Mouse (Mus musculus) CH12.LX (cell line): ENCODE data around the gene Thrap3.

Experiments used
- CHD1 ChIP-seq: IDR thresholded peaks from 2 replicates; pipeline ENCODE4 v1.6.1; 2012; ENCODE audit warnings: low read depth, low read length, improper control_type of control experiment, inconsistent platforms
- CTCF ChIP-seq, 2 experiments: IDR thresholded peaks in 1 of 2; conservative IDR thresholded peaks in 1 of 2; 2 replicates each; pipeline ENCODE4 v1.5.1; 2011 to 2012; ENCODE audit warnings: low read depth in 2 of 2, low read length in 2 of 2, improper control_type of control experiment in 1 of 2, inconsistent platforms in 1 of 2, mild to moderate bottlenecking in 1 of 2, moderate library complexity in 1 of 2
- E2F4 ChIP-seq: IDR thresholded peaks from 2 replicates; pipeline ENCODE4 v1.6.1; 2011; ENCODE audit warnings: low read depth, low read length, improper control_type of control experiment; ENCODE audit not compliant: insufficient replicate concordance
- EP300 ChIP-seq: IDR thresholded peaks from 2 replicates; pipeline ENCODE4 v1.6.1; 2011; ENCODE audit warnings: low read length, improper control_type of control experiment
- JUN ChIP-seq: IDR thresholded peaks from 2 replicates; pipeline ENCODE4 v1.6.1; 2011; ENCODE audit warnings: low read depth, mild to moderate bottlenecking, low read length, improper control_type of control experiment, moderate library complexity; ENCODE audit not compliant: insufficient read depth
- MAX ChIP-seq: IDR thresholded peaks from 2 replicates; pipeline ENCODE4 v1.6.1; 2011; ENCODE audit warnings: low read length, improper control_type of control experiment
- POLR2A ChIP-seq: IDR thresholded peaks from 2 replicates; pipeline ENCODE4 v1.6.1; 2011; ENCODE audit warnings: low read depth, mild to moderate bottlenecking, improper control_type of control experiment, low read length
- RAD21 ChIP-seq: IDR thresholded peaks from 2 replicates; pipeline ENCODE4 v1.6.1; 2011; ENCODE audit warnings: low read depth, mild to moderate bottlenecking, low read length, improper control_type of control experiment, moderate library complexity
- RCOR1 ChIP-seq: conservative IDR thresholded peaks from 2 replicates; pipeline ENCODE4 v1.6.1; 2012; ENCODE audit warnings: low read depth, mild to moderate bottlenecking, inconsistent platforms, low read length, improper control_type of control experiment
- SIN3A ChIP-seq: IDR thresholded peaks from 2 replicates; pipeline ENCODE4 v1.6.1; 2012; ENCODE audit warnings: low read length, improper control_type of control experiment, inconsistent platforms
- UBTF ChIP-seq: IDR thresholded peaks from 2 replicates; pipeline ENCODE4 v1.6.1; 2012; ENCODE audit warnings: low read depth, mild to moderate bottlenecking, inconsistent platforms, low read length, improper control_type of control experiment, moderate library complexity
- USF1 ChIP-seq: IDR thresholded peaks from 2 replicates; pipeline ENCODE4 v1.6.1; 2014; ENCODE audit warnings: low read depth, mild to moderate bottlenecking, inconsistent platforms, low read length, improper control_type of control experiment
- ZKSCAN1 ChIP-seq: IDR thresholded peaks from 2 replicates; pipeline ENCODE4 v1.6.1; 2012; ENCODE audit warnings: low read depth, inconsistent platforms, low read length, improper control_type of control experiment, borderline replicate concordance

GRCm38 (mm10) chr4:126222631-126223030 is 20.1 kb upstream of the Thrap3 start:
- TF ChIP-seq POLR2A: no peak
- no peak for TF ChIP-seq CTCF (conservative IDR thresholded peaks at IDR 0.05 in 1 of 2, IDR thresholded peaks at IDR 0.05 in 1 of 2; ENCODE audit: low read depth in 2 of 2, low read length in 2 of 2)
- TF ChIP-seq USF1: no peak
- no peak for TF ChIP-seq RAD21
- no peak for TF ChIP-seq CHD1
- no peak for TF ChIP-seq E2F4
- no peak for TF ChIP-seq JUN
- TF ChIP-seq UBTF: no peak
- TF ChIP-seq EP300: no peak
- TF ChIP-seq SIN3A: no peak
- TF ChIP-seq MAX: no peak
- no peak for TF ChIP-seq ZKSCAN1
- TF ChIP-seq RCOR1: no peak
